Mouse (Mus musculus): Measurements from ENCODE around the gene Lefty2.

DNA sequence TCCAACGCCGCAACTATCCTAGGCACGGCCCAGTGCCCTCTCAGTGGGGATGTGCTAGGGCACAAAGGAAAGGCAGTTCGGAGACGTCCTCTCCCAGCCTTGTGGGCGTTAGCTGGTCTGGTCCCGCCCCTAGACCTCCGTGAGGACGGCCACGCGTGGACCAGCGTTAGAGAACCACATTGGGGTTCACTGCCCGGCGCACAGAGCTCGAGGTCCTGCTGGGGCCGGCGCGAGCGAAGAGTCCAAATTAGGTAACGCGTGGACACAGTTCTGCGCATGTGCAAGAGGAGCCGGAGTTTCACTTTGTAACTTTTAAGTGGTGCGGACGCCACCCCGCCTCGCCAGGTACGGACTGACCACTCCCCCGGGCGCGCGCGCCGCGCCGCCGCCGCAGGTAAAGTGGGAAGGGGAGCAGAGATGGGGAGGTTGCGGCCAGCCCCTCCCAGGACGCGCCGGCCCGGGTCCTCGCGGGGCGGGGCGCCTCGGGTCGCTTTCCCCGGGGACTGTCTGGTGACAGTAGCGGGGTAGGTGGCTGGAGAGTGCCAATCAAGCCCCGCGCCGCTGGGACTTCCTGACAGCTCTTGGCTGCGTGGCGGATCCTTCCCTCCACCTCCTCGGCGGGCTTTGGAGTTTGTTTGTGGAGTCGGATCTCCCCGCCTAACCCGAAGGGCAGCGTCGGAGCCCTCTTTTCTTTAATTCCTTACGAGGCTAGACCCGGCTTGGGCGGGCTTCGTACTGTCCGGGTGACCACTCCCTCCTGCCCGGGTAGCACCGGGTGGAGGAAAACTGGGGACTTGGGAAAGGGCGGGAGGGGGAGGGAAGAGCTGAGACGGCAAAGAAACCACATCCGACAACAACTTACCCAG is 49.5 kb downstream of the Lefty2 start, which contains the start of gene Tmem63a:
- TF ChIP-seq CTCF (IDR thresholded peaks at IDR 0.05; ENCODE audit: insufficient read depth, low read depth, low read length) (no peak), POLR2A (IDR thresholded peaks at IDR 0.05; ENCODE audit: insufficient read depth, low read depth, low read length) (no peak)

Measured in olfactory bulb, adult 2 months (tissue).